Mouse (Mus musculus): ENCODE data around the gene Ppp2ca. TPM values are rescaled to one million over a fixed set of nuclear protein-coding genes. Genes with fewer than 3 reads are reported as not detected.

The Ppp2ca gene
- polyA plus RNA-seq (2017; shearing (Covaris generic)), result 134 TPM

GRCm38 (mm10) chr11:52098398-52098946 lies at the start of gene Ppp2ca:
Gene Ppp2ca (plus strand): TSS chr11:52098681.

GRCm38 (mm10) chr11:52145428-52145827 lies 46.9 kb downstream of the Ppp2ca start, which contains the start of gene Olfr1373:
Gene Olfr1373 (minus strand): TSS chr11:52145528.

Other genes starting within 250 kb of the Ppp2ca start
- gene Jade2, start 241.0 kb upstream of the Ppp2ca start, polyA plus RNA-seq (2017; shearing (Covaris generic)), result 6.6 TPM
- gene Cdkn2aipnl, start 131.0 kb upstream of the Ppp2ca start, polyA plus RNA-seq (2017; shearing (Covaris generic)), result 98.9 TPM
- 397 TPM for gene Ube2b, start 97.9 kb upstream of the Ppp2ca start, polyA plus RNA-seq (2017; shearing (Covaris generic))
- 6.6 TPM for gene Cdkl3, start 94.5 kb upstream of the Ppp2ca start, polyA plus RNA-seq (2017; shearing (Covaris generic))
- gene Olfr1373, start 46.8 kb downstream of the Ppp2ca start, polyA plus RNA-seq (2017; shearing (Covaris generic)), result not detected
- not detected for gene Olfr1371, start 115.3 kb downstream of the Ppp2ca start, polyA plus RNA-seq (2017; shearing (Covaris generic))
- 238 TPM for gene Skp1a, start 133.3 kb downstream of the Ppp2ca start, polyA plus RNA-seq (2017; shearing (Covaris generic))
- 1,435 TPM for gene Tcf7, start 184.3 kb downstream of the Ppp2ca start, polyA plus RNA-seq (2017; shearing (Covaris generic))

Data from effector memory CD4-positive, alpha-beta T cell, adult 7 months (primary cell).